Mouse (Mus musculus) embryonic fibroblast, embryonic 13.5 days (primary cell): ENCODE measurements around the gene Olfr984.

Experiments used
- CTCF ChIP-seq: IDR thresholded peaks from 2 replicates; pipeline ENCODE4 v1.5.1; 2011; ENCODE audit warnings: mild to moderate bottlenecking, control low read depth, low read length, moderate library complexity, borderline replicate concordance; ENCODE audit not compliant: insufficient read depth
- POLR2A ChIP-seq: IDR thresholded peaks from 2 replicates; pipeline ENCODE4 v1.6.1; 2011; ENCODE audit warnings: low read depth, mild to moderate bottlenecking, control low read depth, low read length, moderate library complexity

GRCm38 (mm10) chr9:40130556-40130955 lies 16.6 kb upstream of the Olfr984 start:
- TF ChIP-seq CTCF = no peak
- TF ChIP-seq POLR2A = no peak
